Mouse (Mus musculus): ENCODE measurements around the gene Grap. TPM values are rescaled to one million over a fixed set of nuclear protein-coding genes. Genes with fewer than 3 reads are reported as not detected.
"Not testable (repeated sequence)": the region's sequence is repeated elsewhere in the genome, so short reads cannot be mapped to it uniquely, and the experiment has no call there.

Gene Grap
- polyA plus RNA-seq, 1 experiment from 2014 or later, result 10.1 TPM

DNA sequence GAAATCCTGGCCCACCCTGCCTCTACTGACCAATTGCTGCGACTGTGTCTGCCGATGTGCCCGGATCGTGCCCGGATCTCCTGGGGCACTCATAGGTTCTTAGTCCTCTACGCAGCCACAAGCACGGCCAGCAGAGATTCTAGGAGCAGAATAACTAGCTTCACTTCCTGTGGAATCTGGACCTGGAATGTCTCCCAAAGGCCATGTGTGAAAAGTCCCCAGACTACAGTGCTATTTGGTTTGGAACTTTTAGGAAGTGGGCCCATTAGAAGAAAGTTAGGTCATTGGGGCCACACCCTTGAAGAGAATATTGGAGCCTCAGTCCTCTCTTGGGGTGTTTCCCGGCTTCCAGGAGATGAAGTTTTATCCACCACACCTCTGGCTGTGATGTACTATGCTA, 34.9 kb upstream of the Grap start:
- Histone ChIP-seq H3K27me3 (ENCODE audit: control insufficient read depth, insufficient read depth, low read length) (no peaks in the 10 kb centered on the region), H3K4me3 (replicated peaks; ENCODE audit: low read length) (no peak overlapping the region), H3K4me1 (replicated peaks; ENCODE audit: control insufficient read depth, insufficient read depth, low read length) (no peaks in the 10 kb centered on the region), H3K9ac (no peak overlapping the region), H3K36me3 (replicated peaks; ENCODE audit: control insufficient read depth, insufficient read depth) (no peaks in the 10 kb centered on the region), H3K9me3 (ENCODE audit: control insufficient read depth, low read length) (no peaks in the 10 kb centered on the region), H3K4me2 (replicated peaks) (no peak overlapping the region), H3K27ac (no peak overlapping the region)
- DNase-seq (ENCODE audit: low spot score) (no peak), ATAC-seq (ENCODE audit: low FRiP score) (no peak)
- 86% methylated on average over 8 of the region's 8 CpGs for WGBS

DNA sequence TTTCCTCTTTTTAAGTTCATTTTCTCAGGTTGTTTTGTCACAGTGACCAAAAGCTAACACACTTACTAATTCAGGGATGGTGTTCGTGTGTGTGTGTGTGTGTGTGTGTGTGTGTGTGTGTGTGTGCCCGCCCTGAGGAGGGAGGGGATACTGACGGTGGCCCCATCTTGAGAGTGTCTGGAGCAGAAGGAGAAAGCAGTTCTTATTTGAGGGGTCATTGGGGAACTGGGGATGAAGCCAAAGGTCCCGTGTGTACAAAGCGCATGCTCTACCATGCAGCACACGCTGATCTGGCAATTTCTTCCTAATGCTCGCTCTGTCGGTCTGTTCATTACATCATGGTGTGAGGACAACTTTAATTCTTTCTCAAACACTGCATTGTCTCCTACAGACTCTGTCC, 34.5 kb upstream of the Grap start:
- Histone ChIP-seq H3K4me1 (replicated peaks; ENCODE audit: control insufficient read depth, insufficient read depth, low read length) (no peaks in the 10 kb centered on the region), H3K27me3 (ENCODE audit: control insufficient read depth, insufficient read depth, low read length) (no peaks in the 10 kb centered on the region), H3K4me2 (replicated peaks) (no peak overlapping the region), H3K9ac (no peak overlapping the region), H3K27ac (no peak overlapping the region), H3K9me3 (ENCODE audit: control insufficient read depth, low read length) (no peaks in the 10 kb centered on the region), H3K4me3 (replicated peaks; ENCODE audit: low read length) (no peak overlapping the region), H3K36me3 (replicated peaks; ENCODE audit: control insufficient read depth, insufficient read depth) (no peaks in the 10 kb centered on the region)
- ATAC-seq (ENCODE audit: low FRiP score), result no peak
- WGBS, result 80% methylated on average over 8 of the region's 8 CpGs
- DNase-seq (ENCODE audit: low spot score), result no peak

DNA sequence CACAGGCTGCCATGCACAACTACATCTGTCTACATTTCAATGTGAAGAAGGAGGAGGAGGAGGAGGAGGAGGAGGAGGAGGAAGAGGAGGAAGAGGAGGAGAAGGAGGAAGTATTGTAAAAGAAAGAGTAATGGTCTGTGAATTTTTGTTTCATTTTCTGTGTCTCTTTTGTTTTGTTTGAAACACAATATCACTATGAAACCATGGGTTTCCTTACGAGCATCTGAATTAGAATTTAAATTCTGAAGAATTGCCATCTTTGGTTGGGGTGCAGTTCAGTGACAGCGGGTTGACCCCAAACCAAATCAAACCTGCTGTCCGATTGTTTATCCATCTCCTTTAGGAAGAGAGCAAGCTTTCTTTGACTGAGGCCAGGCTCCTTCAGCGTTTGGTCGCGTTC, 33.7 kb upstream of the Grap start:
- no peaks in the 10 kb centered on the region for H3K36me3 ChIP-seq (replicated peaks; ENCODE audit: control insufficient read depth, insufficient read depth)
- H3K4me1 ChIP-seq (replicated peaks; ENCODE audit: control insufficient read depth, insufficient read depth, low read length), result no peaks in the 10 kb centered on the region
- H3K9ac ChIP-seq, result peak overlapping the region; percentile 54
- H3K4me2 ChIP-seq (replicated peaks), result peak overlapping the region; percentile 71
- DNase-seq (ENCODE audit: low spot score) (no peak), ATAC-seq (ENCODE audit: low FRiP score) (no peak)
- 0 out of 2 replicates have a peak overlapping the region, but pooled peaks have one; percentile 7 for H3K27ac ChIP-seq
- H3K9me3 ChIP-seq (ENCODE audit: control insufficient read depth, low read length), result no peaks in the 10 kb centered on the region
- WGBS, result 16% methylated on average over 6 of the region's 6 CpGs
- peak overlapping the region; percentile 32 for H3K4me3 ChIP-seq (replicated peaks; ENCODE audit: low read length)
- H3K27me3 ChIP-seq (ENCODE audit: control insufficient read depth, insufficient read depth, low read length), result no peaks in the 10 kb centered on the region

- peak overlapping the region; percentile 57; the same call in 1 of the 2 replicates for H3K27ac ChIP-seq
- ATAC-seq (ENCODE audit: low FRiP score), result peak; percentile 54; the same call in 1 of the 2 replicates
- no peaks in the 10 kb centered on the region for H3K9me3 ChIP-seq (ENCODE audit: control insufficient read depth, low read length)
Measured at GRCm38 (mm10) chr11:61619791-61620241, 33.2 kb upstream of the Grap start.

DNA sequence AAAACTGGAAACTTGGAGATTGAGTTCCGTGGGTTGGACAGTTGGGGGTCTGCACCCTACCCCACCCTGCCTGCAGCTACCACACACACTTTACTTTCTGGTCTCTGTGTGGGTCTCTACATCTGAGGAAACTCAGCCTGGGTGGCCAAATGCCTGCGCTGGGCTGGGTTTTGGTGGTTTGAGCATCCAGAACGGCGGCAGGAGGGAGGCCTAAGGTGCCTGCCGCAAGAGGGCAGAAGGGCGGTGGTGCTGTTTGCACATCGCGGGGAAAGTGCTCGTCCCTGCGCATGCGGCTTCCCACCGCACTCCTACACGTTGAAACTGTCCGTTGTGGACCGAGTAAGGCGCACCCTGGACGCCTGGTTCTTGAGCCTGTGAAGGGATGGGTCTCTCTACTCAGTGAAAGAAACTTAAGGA, 32.8 kb upstream of the Grap start:
- Histone ChIP-seq H3K27ac (peak overlapping the region; percentile 57), H3K4me3 (replicated peaks; ENCODE audit: low read length) (peak overlapping the region; percentile 32), H3K4me1 (replicated peaks; ENCODE audit: control insufficient read depth, insufficient read depth, low read length) (no peaks in the 10 kb centered on the region), H3K27me3 (ENCODE audit: control insufficient read depth, insufficient read depth, low read length) (no peaks in the 10 kb centered on the region), H3K9ac (peak overlapping the region; percentile 54), H3K36me3 (replicated peaks; ENCODE audit: control insufficient read depth, insufficient read depth) (no peaks in the 10 kb centered on the region), H3K4me2 (replicated peaks) (peak overlapping the region; percentile 71), H3K9me3 (ENCODE audit: control insufficient read depth, low read length) (no peaks in the 10 kb centered on the region)
- DNase-seq (ENCODE audit: low spot score) (peak; percentile 78), ATAC-seq (ENCODE audit: low FRiP score) (peak; percentile 68)
- WGBS, result 2% methylated on average over 17 of the region's 17 CpGs

More at GRCm38 (mm10) chr11:61619791-61620241, 33.2 kb upstream of the Grap start:
- peak overlapping the region; percentile 71 for H3K4me2 ChIP-seq (replicated peaks)
- no peaks in the 10 kb centered on the region for H3K36me3 ChIP-seq (replicated peaks; ENCODE audit: control insufficient read depth, insufficient read depth)
- no peaks in the 10 kb centered on the region for H3K4me1 ChIP-seq (replicated peaks; ENCODE audit: control insufficient read depth, insufficient read depth, low read length)
- peak overlapping the region; percentile 32 for H3K4me3 ChIP-seq (replicated peaks; ENCODE audit: low read length)
- H3K9ac ChIP-seq, result peak overlapping the region; percentile 54
- H3K27me3 ChIP-seq (ENCODE audit: control insufficient read depth, insufficient read depth, low read length), result no peaks in the 10 kb centered on the region
- WGBS, result 1% methylated on average over 17 of the region's 17 CpGs
- DNase-seq (ENCODE audit: low spot score), result peak; percentile 54

DNA sequence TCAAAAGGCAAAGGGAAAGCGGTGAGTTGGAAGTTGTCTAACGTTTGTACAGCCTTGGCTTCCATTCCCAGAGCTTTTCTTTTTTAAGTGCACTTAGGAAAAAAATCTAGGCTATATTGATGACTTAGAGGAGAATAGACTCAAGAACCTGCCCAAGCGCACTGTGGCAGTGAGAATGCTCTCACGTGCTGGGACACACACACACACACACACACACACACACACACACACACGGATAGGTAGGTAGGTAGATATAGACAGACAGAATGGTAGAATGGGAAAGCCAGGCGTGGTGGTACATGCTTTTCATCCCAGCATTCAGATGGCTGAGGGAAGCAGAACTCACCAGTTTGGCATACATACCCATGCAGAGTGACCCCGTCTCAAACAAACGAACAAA, 32.3 kb upstream of the Grap start:
- Histone ChIP-seq H3K36me3 (replicated peaks; ENCODE audit: control insufficient read depth, insufficient read depth) (no peaks in the 10 kb centered on the region), H3K4me3 (replicated peaks; ENCODE audit: low read length) (peak overlapping the region; percentile 32; the same call in 1 of the 2 replicates), H3K27me3 (ENCODE audit: control insufficient read depth, insufficient read depth, low read length) (no peaks in the 10 kb centered on the region), H3K9me3 (ENCODE audit: control insufficient read depth, low read length) (no peaks in the 10 kb centered on the region), H3K27ac (no peak overlapping the region), H3K4me1 (replicated peaks; ENCODE audit: control insufficient read depth, insufficient read depth, low read length) (no peaks in the 10 kb centered on the region), H3K9ac (no peak overlapping the region), H3K4me2 (replicated peaks) (peak overlapping the region; percentile 71)
- DNase-seq (ENCODE audit: low spot score) (no peak), ATAC-seq (ENCODE audit: low FRiP score) (no peak)
- 62% methylated on average over 8 of the region's 8 CpGs for WGBS

DNA sequence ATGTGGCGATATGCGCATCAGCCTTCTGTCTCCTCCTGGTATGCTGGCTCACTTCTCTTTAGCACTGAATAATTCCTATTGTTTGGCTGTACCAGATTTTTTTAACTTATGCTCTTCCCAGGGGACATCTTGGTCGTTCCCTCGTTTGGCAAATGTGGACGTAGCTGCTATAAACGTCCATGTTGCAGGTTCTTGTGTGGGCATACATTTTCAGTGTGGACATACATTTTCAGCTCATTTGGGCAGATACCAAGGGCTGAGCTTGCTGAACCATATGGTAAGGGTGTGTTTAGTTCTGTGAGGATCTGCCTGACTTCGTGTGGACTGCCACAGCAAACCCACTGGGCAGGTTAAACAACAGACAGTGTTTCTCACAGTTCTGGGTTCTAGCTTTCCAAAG, 27.9 kb upstream of the Grap start:
- Histone ChIP-seq H3K9ac (no peak overlapping the region), H3K4me3 (replicated peaks; ENCODE audit: low read length) (no peak overlapping the region), H3K4me2 (replicated peaks) (no peak overlapping the region), H3K27me3 (ENCODE audit: control insufficient read depth, insufficient read depth, low read length) (no peaks in the 10 kb centered on the region), H3K9me3 (ENCODE audit: control insufficient read depth, low read length) (no peaks in the 10 kb centered on the region), H3K36me3 (replicated peaks; ENCODE audit: control insufficient read depth, insufficient read depth) (no peaks in the 10 kb centered on the region), H3K4me1 (replicated peaks; ENCODE audit: control insufficient read depth, insufficient read depth, low read length) (no peaks in the 10 kb centered on the region), H3K27ac (no peak overlapping the region)
- 80% methylated on average over 7 of the region's 7 CpGs for WGBS
- DNase-seq (ENCODE audit: low spot score), result no peak
- no peak for ATAC-seq (ENCODE audit: low FRiP score)

DNA sequence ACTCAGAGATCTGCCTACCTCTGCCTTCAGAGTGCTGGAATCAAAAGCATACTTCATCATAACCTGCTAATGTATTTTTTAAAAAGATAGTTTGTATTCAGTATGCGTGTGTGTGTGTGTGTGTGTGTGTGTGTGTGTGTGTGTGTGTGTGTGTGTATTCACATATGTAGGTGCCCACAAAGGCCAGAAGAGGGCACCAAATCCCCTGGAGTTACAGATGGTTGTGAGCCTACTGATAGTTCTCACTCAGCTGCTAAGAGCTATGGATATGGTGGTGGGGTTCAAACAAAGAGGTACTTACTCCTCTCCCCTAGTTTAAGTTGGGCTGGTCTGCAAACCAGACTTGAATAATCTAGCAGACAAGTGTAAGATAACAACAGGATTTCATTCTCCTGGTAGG, 26.6 kb upstream of the Grap start:
- Histone ChIP-seq H3K27me3 (ENCODE audit: control insufficient read depth, insufficient read depth, low read length) (no peaks in the 10 kb centered on the region), H3K9me3 (ENCODE audit: control insufficient read depth, low read length) (no peaks in the 10 kb centered on the region), H3K4me3 (replicated peaks; ENCODE audit: low read length) (no peak overlapping the region), H3K36me3 (replicated peaks; ENCODE audit: control insufficient read depth, insufficient read depth) (no peaks in the 10 kb centered on the region), H3K27ac (no peak overlapping the region), H3K4me1 (replicated peaks; ENCODE audit: control insufficient read depth, insufficient read depth, low read length) (no peaks in the 10 kb centered on the region), H3K4me2 (replicated peaks) (no peak overlapping the region), H3K9ac (no peak overlapping the region)
- DNase-seq (ENCODE audit: low spot score) (no peak), ATAC-seq (ENCODE audit: low FRiP score) (no peak)
- 83% methylated on average over 1 of the region's 1 CpGs for WGBS

DNA sequence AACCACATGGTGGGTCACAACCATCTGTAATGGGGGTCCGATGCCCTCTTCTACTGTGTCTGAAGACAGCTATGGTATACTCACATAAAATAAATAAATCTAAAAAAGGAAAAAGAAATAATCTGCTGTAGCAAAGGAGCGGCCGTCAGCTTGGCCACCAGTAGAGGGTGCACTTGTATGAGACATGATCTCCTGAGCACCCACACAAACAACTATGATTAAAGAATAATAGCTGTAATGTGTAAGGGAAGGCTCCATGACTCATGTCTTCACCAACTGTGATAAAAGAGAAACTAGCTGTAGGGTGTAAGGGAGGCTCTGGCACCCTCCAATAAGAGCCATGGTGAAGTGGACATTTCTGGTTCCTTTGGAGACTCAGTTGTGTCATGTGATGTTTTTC, 23.4 kb upstream of the Grap start:
- H3K4me1 ChIP-seq (replicated peaks; ENCODE audit: control insufficient read depth, insufficient read depth, low read length), result no peaks in the 10 kb centered on the region
- H3K36me3 ChIP-seq (replicated peaks; ENCODE audit: control insufficient read depth, insufficient read depth), result no peaks in the 10 kb centered on the region
- H3K27ac ChIP-seq, result no peak overlapping the region
- ATAC-seq (ENCODE audit: low FRiP score) (no peak), DNase-seq (ENCODE audit: low spot score) (no peak)
- no peak overlapping the region for H3K4me2 ChIP-seq (replicated peaks)
- no peak overlapping the region for H3K4me3 ChIP-seq (replicated peaks; ENCODE audit: low read length)
- 63% methylated on average over 3 of the region's 3 CpGs for WGBS
- H3K9me3 ChIP-seq (ENCODE audit: control insufficient read depth, low read length), result no peaks in the 10 kb centered on the region
- H3K27me3 ChIP-seq (ENCODE audit: control insufficient read depth, insufficient read depth, low read length), result no peaks in the 10 kb centered on the region
- no peak overlapping the region for H3K9ac ChIP-seq

- not testable (repeated sequence) for DNase-seq (ENCODE audit: low spot score); H3K4me2 ChIP-seq (replicated peaks); H3K27ac ChIP-seq; H3K36me3 ChIP-seq (replicated peaks; ENCODE audit: control insufficient read depth, insufficient read depth); H3K9ac ChIP-seq; H3K4me3 ChIP-seq (replicated peaks; ENCODE audit: low read length); ATAC-seq (ENCODE audit: low FRiP score); H3K4me1 ChIP-seq (replicated peaks; ENCODE audit: control insufficient read depth, insufficient read depth, low read length); H3K9me3 ChIP-seq (ENCODE audit: control insufficient read depth, low read length); H3K27me3 ChIP-seq (ENCODE audit: control insufficient read depth, insufficient read depth, low read length)
- WGBS, result 100% methylated on average over 3 of the region's 4 CpGs
Measured at GRCm38 (mm10) chr11:61636309-61636708, 16.8 kb upstream of the Grap start.
